Mouse (Mus musculus) liver, embryonic 14.5 days (tissue): ENCODE data around the gene Unc13d.

Experiments
- CTCF ChIP-seq: IDR thresholded peaks from 2 replicates; pipeline ENCODE4 v1.5.1; 2016; ENCODE audit warnings: antibody characterized with exemption, low read depth, control low read depth
- EP300 ChIP-seq: IDR thresholded peaks from 2 replicates; pipeline ENCODE4 v1.6.1; 2016; ENCODE audit warnings: antibody characterized with exemption, low read depth

DNA sequence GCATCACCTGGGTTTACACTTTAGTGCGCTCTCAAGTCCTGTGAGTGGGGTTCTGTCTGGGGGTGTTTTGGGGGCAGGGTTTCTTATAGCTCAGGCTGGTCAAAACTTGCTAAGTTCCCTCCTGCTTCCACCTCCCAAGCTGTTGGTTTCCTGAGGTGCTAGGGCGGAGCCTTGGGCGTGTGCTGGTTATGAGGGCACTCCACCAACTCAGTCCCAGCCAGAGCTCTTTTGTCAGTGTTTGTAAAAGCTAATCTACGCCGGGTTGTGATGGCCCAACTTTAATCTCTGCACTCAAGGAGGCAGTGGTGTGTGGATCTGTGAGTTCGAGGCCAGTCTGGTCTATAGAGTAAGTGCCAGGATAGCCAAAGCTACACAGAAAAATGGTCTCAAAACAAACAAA is 6.4 kb upstream of the Unc13d start:
- TF ChIP-seq EP300 (no peak), CTCF (no peak)
